Comparison of ENCODE assay signal across 8 mouse cellular contexts in genomic region chr11:80489172-80489881, GRCm38 (mm10). TPM values are rescaled to one million over a fixed set of nuclear protein-coding genes. Genes with fewer than 3 reads are reported as not detected.
DNase-seq lines count a peak whose midpoint lies in the region; ATAC-seq and TF ChIP-seq lines count a peak whose summit lies in the region.

No protein-coding gene starts in this region.

- no peak overlapping the region; the same call in 1 of the 2 replicates for H3K4me2 ChIP-seq in forebrain, embryonic 14.5 days (ENCODE audit: low read length)
- no peak overlapping the region for H3K4me2 ChIP-seq in limb, embryonic 15.5 days

- TF ChIP-seq CTCF in brain, embryonic 14.5 days (IDR thresholded peaks at IDR 0.05; ENCODE audit: borderline replicate concordance, extremely low read depth, insufficient read depth, insufficient read length) = no peak
- TF ChIP-seq CTCF in small intestine, adult 2 months (IDR thresholded peaks at IDR 0.05; ENCODE audit: extremely low read depth, insufficient read length, insufficient replicate concordance, low read depth, low read length) = no peak

- no peak overlapping the region for H3K4me3 ChIP-seq in forebrain, embryonic 14.5 days (ENCODE audit: low read depth, low read length)
- no peak overlapping the region for H3K4me3 ChIP-seq in limb, embryonic 15.5 days
- no peak overlapping the region for H3K4me3 ChIP-seq in small intestine, adult 2 months (ENCODE audit: low read depth, low read length)

- TF ChIP-seq POLR2A in brain, embryonic 14.5 days (IDR thresholded peaks at IDR 0.05; ENCODE audit: borderline replicate concordance, extremely low read depth, insufficient read depth, insufficient read length, poor library complexity, severe bottlenecking) = no peak
- no peak for TF ChIP-seq POLR2A in small intestine, adult 2 months (IDR thresholded peaks at IDR 0.05; ENCODE audit: low read depth, low read length)

- ATAC-seq in forebrain, embryonic 14.5 days = peak; percentile 58
- no peak for ATAC-seq in limb, embryonic 15.5 days (ENCODE audit: insufficient number of reproducible peaks, low FRiP score, low TSS enrichment, low read depth)

- H3K9ac ChIP-seq in forebrain, embryonic 14.5 days (ENCODE audit: low read length) = peak overlapping the region; percentile 43
- no peak overlapping the region for H3K9ac ChIP-seq in limb, embryonic 15.5 days

- H3K27ac ChIP-seq in forebrain, embryonic 14.5 days (ENCODE audit: low read depth, low read length) = peak overlapping the region; percentile 86
- peak overlapping the region; percentile 43; the same call in 1 of the 2 replicates for H3K27ac ChIP-seq in limb, embryonic 15.5 days
- H3K27ac ChIP-seq in small intestine, adult 2 months (ENCODE audit: insufficient read depth, low read depth, low read length) = 0 out of 2 replicates have a peak overlapping the region, but pooled peaks have one; percentile 10

- no peaks in the 10 kb centered on the region for H3K9me3 ChIP-seq in forebrain, embryonic 14.5 days (replicated peaks; ENCODE audit: control insufficient read depth, low read length)
- H3K9me3 ChIP-seq in limb, embryonic 15.5 days = no peaks in the 10 kb centered on the region

- WGBS in forebrain, embryonic 14.5 days = 64% methylated on average over 12 of the region's 12 CpGs
- 43% methylated on average over 12 of the region's 12 CpGs for WGBS in limb, embryonic 15.5 days
- 75% methylated on average over 12 of the region's 12 CpGs for WGBS in small intestine, adult 2 months

- peaks cover 41% of the 10 kb centered on the region for H3K4me1 ChIP-seq in forebrain, embryonic 14.5 days (ENCODE audit: control insufficient read depth, insufficient read depth, low read length)
- H3K4me1 ChIP-seq in limb, embryonic 15.5 days = peaks cover 22% of the 10 kb centered on the region; the same call in 1 of the 2 replicates
- no peaks in the 10 kb centered on the region; the same call in 1 of the 2 replicates for H3K4me1 ChIP-seq in small intestine, adult 2 months (ENCODE audit: control insufficient read depth, insufficient read depth, insufficient read length, low read length)

- H3K27me3 ChIP-seq in forebrain, embryonic 14.5 days (replicated peaks; ENCODE audit: control insufficient read depth, insufficient read depth, low read length) = no peaks in the 10 kb centered on the region
- no peaks in the 10 kb centered on the region for H3K27me3 ChIP-seq in limb, embryonic 15.5 days
- no peaks in the 10 kb centered on the region for H3K27me3 ChIP-seq in small intestine, adult 2 months (ENCODE audit: control insufficient read depth, insufficient read depth, low read length)

- peak; percentile 61 to 69 for DNase-seq in left cerebral cortex, adult 18-20 months (ENCODE audit: low spot score in 2 of 2)
- DNase-seq in left cerebral cortex, postnatal 36 days (ENCODE audit: low spot score in 2 of 2) = no peak
- peak; percentile 86 for DNase-seq in brain, embryonic 14.5 days (ENCODE audit: low read depth)
- peak; percentile 82 for DNase-seq in forebrain, embryonic 14.5 days (ENCODE audit: low spot score)
- no peak for DNase-seq in ovary, postnatal 10 days (ENCODE audit: low spot score)
- no peak for DNase-seq in ovary, postnatal 36 days (ENCODE audit: low spot score)

- intact Hi-C loops in left cerebral cortex, postnatal 36 days (cut with DNase I) = no loop called here

- no peaks in the 10 kb centered on the region for H3K36me3 ChIP-seq in forebrain, embryonic 14.5 days (ENCODE audit: control insufficient read depth, insufficient read depth, low read length)
- no peaks in the 10 kb centered on the region for H3K36me3 ChIP-seq in limb, embryonic 15.5 days
- H3K36me3 ChIP-seq in small intestine, adult 2 months (ENCODE audit: control insufficient read depth, insufficient read depth, low read length) = peaks cover 5% of the 10 kb centered on the region; the same call in 1 of the 2 replicates

RNA-seq across cellular contexts. Expression of gene Cdk5r1, which starts 12.5 kb away (rescaled TPM):
- total RNA-seq in left cerebral cortex, adult 18-20 months (2021) = 100 to 1,000 TPM; 298 to 313 TPM
- 100 to 1,000 TPM; 316 to 340 TPM for total RNA-seq in left cerebral cortex, postnatal 36 days (2021)
- 327 and 349 TPM in 2 replicates for polyA plus RNA-seq in brain, embryonic 14.5 days (2012; rRNA removed)
- polyA plus RNA-seq in forebrain, embryonic 14.5 days (2014; fragmentation: Nextera tagmentation; extraction: Ambion mirVana) = 85.8 and 91.8 TPM in 2 replicates
- 2.3 and 3.2 TPM in 2 replicates for polyA plus RNA-seq in limb, embryonic 15.5 days (2015; fragmentation: Nextera tagmentation; extraction: Ambion mirVana)
- 0.51 and 1.5 TPM in 2 replicates for polyA plus RNA-seq in small intestine, adult 2 months (2012; rRNA removed)

Comparison
In these comparisons a context has a peak if more than half of its experiments do, and no peak if none do; other contexts are left out.
1. DNase-seq: peak in left cerebral cortex, adult 18-20 months (2 of 2), brain, embryonic 14.5 days (single experiment) and forebrain, embryonic 14.5 days (single experiment); none in left cerebral cortex, postnatal 36 days (0 of 2), ovary, postnatal 10 days (single experiment) and ovary, postnatal 36 days (single experiment).
2. H3K27ac ChIP-seq: peak in every context shown above with its lines; median percentile 86 in forebrain, embryonic 14.5 days; 43 in limb, embryonic 15.5 days; 10 in small intestine, adult 2 months.
3. RNA of gene Cdk5r1, which starts 12.5 kb away (polyA plus RNA-seq): 327 to 349 TPM in brain, embryonic 14.5 days and 85.8 to 91.8 TPM in forebrain, embryonic 14.5 days; 2.3 to 3.2 TPM in limb, embryonic 15.5 days and 0.51 to 1.5 TPM in small intestine, adult 2 months; every median in the first group is over 10 times any median in the second.